Mouse (Mus musculus) CH12F3 (cell line): Measurements from ENCODE around the gene Fam104a.

Experiments used
- in situ Hi-C: fragments of 300-500 bp; cut with MboI; formaldehyde crosslinking; loops from 2 replicates; pipeline ENCODE4 v1.14.3; 2020; ENCODE audit warnings: low sequenced_read_pairs

Fam104a gene

GRCm38 (mm10) chr11:113683957-113684706 lies at the start of gene Fam104a, which contains the start of gene D11Wsu47e:
Gene Fam104a (minus strand): TSS chr11:113684155.
Gene D11Wsu47e (plus strand): TSS chr11:113684412.
- in situ Hi-C loops: loop anchor here (25.0 kb wide), 1 partner anchor 978 kb away; the partner anchor contains the start of gene Rpl38

- in situ Hi-C loops: no loop called here
Measured at GRCm38 (mm10) chr11:113731945-113732612, 48.1 kb upstream of the Fam104a start.

- in situ Hi-C loops: no loop called here
Measured at GRCm38 (mm10) chr11:113730879-113731278, 46.9 kb upstream of the Fam104a start.

- in situ Hi-C loops: no loop called here
Measured at GRCm38 (mm10) chr11:113729917-113730316, 46.0 kb upstream of the Fam104a start.

- in situ Hi-C loops: no loop called here
Measured at GRCm38 (mm10) chr11:113729239-113729638, 45.3 kb upstream of the Fam104a start.

- in situ Hi-C loops: no loop called here
Measured at GRCm38 (mm10) chr11:113727992-113728391, 44.0 kb upstream of the Fam104a start.

GRCm38 (mm10) chr11:113726994-113727888 lies 43.3 kb upstream of the Fam104a start:
- in situ Hi-C loops: no loop called here

GRCm38 (mm10) chr11:113725235-113726048 lies 41.5 kb upstream of the Fam104a start:
- in situ Hi-C loops: no loop called here

GRCm38 (mm10) chr11:113722405-113723090 lies 38.6 kb upstream of the Fam104a start:
- in situ Hi-C loops: no loop called here

- in situ Hi-C loops: no loop called here
Measured at GRCm38 (mm10) chr11:113717767-113718424, 33.9 kb upstream of the Fam104a start.

- in situ Hi-C loops: no loop called here
Measured at GRCm38 (mm10) chr11:113716132-113716531, 32.2 kb upstream of the Fam104a start.

GRCm38 (mm10) chr11:113715078-113715674 lies 31.2 kb upstream of the Fam104a start:
- in situ Hi-C loops: no loop called here

- in situ Hi-C loops: no loop called here
Measured at GRCm38 (mm10) chr11:113711061-113711460, 27.1 kb upstream of the Fam104a start.

GRCm38 (mm10) chr11:113710257-113710777 lies 26.4 kb upstream of the Fam104a start:
- in situ Hi-C loops: no loop called here

- in situ Hi-C loops: no loop called here
Measured at GRCm38 (mm10) chr11:113709731-113710256, 25.8 kb upstream of the Fam104a start, which contains the start of gene Cpsf4l. Gene Cpsf4l (minus strand): TSS chr11:113710017.

- in situ Hi-C loops: no loop called here
Measured at GRCm38 (mm10) chr11:113709272-113709671, 25.3 kb upstream of the Fam104a start.

- in situ Hi-C loops: no loop called here
Measured at GRCm38 (mm10) chr11:113708629-113709213, 24.8 kb upstream of the Fam104a start.
